Mouse (Mus musculus) gastrocnemius, adult 18-20 months (tissue): ENCODE measurements around the gene Gm20388. TPM values are rescaled to one million over a fixed set of nuclear protein-coding genes. Genes with fewer than 3 reads are reported as not detected.

ENCODE experiments used
- DNase-seq: peaks from one replicate; pipeline ENCODE4 v3.0.0; 2021; ENCODE audit warnings: low spot score
- total RNA-seq, 2 experiments: library from RNA; stranded (reverse); gene quantifications; 2 replicates each; pipeline ENCODE4 v1.2.3; 2021

Gene Gm20388
- total RNA-seq, 2 experiments from 2014 or later, result 10.5 to 12.3 TPM

GRCm38 (mm10) chr8:120226700-120227577 is 316.3 kb downstream of the Gm20388 start:
- DNase-seq, result no peak

DNA sequence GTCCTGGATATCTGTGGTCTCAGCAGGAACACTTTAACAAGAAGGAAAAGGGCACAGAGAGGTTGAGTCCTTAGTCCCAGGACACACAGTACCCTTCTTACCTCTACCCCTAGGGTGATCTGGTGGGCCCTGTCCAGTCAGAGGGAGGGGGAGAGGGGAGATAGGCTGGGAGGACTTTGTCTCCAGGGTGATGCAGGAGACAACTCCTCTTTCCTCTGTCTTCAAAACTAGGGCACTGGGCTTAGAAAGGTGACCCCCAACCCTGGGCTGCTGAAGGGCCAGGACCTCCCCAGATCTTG is 316.9 kb downstream of the Gm20388 start:
- no peak for DNase-seq

- DNase-seq, result peak; percentile 93
Measured at GRCm38 (mm10) chr8:120227891-120228591, 317.4 kb downstream of the Gm20388 start, which contains the start of gene Gse1. Gene Gse1 (plus strand): TSS chr8:120228456.

DNA sequence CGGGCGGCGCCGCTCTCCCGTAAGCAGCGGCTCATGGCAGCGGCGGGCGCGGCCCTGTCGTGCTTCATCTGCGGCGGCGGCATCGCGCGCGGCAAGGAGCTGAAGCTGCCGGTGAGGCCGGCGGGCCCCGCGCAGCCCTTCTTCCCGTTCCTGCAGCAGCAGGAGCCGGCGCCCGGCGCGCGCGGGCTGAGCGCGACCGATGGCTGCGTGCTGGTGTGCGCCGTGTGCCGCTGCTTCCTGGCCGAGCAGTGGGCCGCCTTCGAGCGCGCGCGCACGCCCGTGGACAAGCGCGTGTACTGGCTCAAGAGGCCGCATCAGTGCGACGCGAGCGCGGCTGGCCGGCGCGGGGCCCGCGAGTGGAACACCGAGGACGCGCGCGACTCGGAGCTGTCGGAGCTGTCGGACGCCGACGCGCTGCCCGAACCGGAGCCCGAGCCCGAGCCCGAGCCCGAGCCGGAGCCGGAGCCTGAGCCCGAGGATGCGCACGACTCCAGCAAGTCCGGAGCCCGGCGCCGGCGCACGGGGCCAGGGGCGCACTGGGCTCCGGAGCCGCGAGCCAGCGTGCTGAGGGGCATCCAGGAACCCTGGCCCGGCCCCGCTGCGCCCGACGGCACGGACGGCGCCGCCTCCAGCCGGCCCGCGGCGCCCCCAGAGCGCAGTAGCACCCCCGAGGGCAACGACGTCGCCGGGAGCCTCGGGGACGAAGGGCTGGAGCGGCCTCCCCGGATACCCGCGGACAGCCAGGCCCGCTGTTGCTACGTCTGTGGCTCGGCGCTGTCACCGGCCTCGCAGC is 318.3 kb downstream of the Gm20388 start:
- DNase-seq, result no peak

DNA sequence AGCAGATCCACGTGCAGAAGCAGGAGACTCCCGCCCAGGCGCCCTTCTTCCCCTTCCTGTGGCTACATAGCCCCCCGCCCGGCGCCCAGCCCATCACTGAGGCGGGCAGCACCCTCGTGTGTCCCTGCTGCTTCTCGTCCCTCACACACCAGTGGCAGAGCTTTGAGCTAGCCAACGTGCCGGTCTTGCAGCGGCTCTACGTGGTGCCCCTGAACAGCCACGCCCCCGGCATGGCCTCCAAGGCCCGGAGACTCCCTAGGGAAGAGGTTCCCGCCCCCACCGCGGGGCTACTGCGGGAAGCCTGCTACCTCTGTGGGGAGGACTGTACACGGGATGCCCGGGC is 318.9 kb downstream of the Gm20388 start:
- no peak for DNase-seq

GRCm38 (mm10) chr8:120230081-120230480 is 319.4 kb downstream of the Gm20388 start:
- DNase-seq, result no peak

GRCm38 (mm10) chr8:120230715-120231614 is 320.3 kb downstream of the Gm20388 start:
- DNase-seq, result no peak

DNA sequence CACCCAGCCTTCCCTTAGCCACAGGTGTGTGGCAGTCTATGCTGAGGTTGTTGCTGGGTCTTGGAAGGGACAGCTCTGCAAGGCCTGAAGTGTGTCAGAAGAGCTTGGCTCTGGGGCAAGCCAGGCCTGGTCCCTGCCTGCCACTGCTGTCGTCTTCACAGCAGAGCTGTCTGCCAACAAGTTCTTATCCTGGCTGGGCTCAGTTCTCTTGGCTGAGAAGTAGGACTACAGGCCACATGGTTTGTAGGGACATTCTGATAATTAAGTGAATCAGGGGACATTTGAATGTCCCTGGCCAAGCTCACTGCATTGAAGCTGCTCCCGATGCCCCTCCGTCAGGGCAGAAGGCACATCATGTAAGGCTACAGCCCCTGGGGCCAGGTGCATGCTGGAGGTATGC is 321.2 kb downstream of the Gm20388 start:
- no peak for DNase-seq

GRCm38 (mm10) chr8:120232398-120232797 is 321.8 kb downstream of the Gm20388 start:
- DNase-seq, result no peak

- DNase-seq, result no peak
Measured at GRCm38 (mm10) chr8:120232913-120233312, 322.3 kb downstream of the Gm20388 start.

GRCm38 (mm10) chr8:120234457-120234856 is 323.8 kb downstream of the Gm20388 start:
- DNase-seq, result no peak

DNA sequence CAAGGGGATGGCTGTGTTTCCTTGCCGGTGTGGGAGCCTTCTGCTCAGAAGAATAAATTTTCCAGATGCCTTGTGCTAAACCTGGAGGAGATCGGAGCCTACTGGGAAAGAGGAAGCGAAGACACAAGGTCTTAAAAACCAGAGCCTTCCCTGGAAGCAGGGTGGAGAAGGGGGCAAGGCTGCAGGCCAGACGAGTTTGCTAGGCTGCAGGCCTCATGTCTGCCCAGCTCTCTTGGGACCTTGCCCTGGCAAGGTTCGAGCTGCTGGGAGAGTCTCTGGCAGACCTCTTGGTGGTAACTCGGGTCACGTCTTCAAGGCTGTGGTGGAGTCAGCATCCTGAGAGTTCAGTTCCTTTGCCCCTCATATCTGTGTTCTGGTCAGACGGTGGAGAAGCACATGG is 324.2 kb downstream of the Gm20388 start:
- DNase-seq, result no peak

DNA sequence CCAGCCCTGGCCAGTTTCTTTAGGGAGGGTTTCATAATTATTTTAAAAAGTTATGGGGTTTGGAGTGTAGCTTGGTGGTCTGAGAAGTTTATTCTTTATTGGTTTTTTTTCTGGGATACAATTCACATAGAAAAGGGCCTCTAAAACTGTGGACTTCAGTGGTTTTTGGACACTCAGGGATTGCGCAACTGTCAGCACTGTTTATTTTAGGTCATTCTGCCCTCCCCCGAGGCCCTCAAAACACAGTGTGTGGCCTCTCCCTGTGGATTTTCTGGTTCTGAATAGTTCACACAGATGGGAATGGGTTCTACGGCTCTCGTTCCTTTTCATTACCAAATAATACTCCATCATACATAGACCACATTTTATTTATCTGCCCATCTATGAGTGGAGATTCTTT is 332.6 kb downstream of the Gm20388 start:
- DNase-seq, result no peak

GRCm38 (mm10) chr8:120243916-120244451 is 333.3 kb downstream of the Gm20388 start:
- DNase-seq, result no peak

DNA sequence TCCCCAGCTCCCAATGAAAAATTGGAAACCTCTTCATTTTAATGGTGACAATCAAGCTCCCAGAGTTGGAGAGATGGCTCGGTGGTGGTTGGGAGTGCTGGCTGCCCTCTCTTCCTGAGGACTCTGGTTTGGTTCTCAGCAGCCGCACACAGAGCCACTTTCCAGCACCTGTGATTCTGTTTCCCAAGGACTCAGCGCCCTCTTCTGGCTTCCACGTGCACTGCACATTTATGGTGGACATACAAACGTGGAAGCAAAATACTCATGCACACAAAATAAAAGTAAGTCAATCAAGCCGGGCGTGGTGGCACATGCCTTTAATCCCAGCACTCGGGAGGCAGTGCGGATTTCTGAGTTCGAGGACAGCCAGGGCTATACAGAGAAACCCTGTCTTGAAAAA is 333.9 kb downstream of the Gm20388 start:
- DNase-seq, result no peak

DNA sequence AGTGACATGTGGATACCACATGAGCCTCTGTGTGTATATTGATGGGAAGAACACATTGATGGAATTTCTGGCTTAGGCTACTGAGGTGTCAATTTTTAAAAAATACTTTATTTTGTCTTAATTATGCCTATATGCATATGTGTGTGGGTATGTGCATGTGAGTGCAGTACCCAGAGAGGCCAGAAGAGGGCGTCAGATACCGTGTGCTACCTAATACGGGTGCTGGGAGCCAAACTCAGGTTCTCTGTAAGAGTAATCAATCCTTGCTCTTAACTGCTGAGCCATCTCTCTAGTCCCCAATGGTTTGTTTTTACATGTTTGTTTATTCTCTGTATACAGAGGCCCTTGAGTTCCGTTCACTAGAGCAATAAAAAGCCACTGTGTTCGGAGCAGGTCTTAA is 337.0 kb downstream of the Gm20388 start:
- no peak for DNase-seq

DNA sequence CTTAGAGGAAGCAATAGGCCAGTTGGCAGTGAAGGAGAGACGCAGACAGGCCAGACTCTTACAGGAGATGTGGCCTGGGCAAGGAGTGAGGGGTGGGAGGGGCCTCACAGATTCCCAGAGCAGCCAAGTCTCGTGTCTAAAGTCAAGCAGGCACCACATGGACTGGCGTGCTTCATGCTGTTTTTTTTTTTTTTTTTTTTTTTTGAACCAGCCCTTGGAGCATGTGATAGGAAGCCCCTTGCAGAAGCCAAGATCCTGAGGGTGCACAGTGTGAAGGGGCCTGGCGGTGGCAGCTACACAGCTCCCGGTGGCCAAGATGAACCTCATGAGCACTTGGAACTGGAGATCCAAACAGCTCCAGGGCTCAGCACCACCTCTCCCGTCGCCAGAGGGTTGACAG is 337.4 kb downstream of the Gm20388 start:
- no peak for DNase-seq

- no peak for DNase-seq
Measured at GRCm38 (mm10) chr8:120248451-120248850, 337.8 kb downstream of the Gm20388 start.

GRCm38 (mm10) chr8:120249800-120250336 is 339.2 kb downstream of the Gm20388 start:
- DNase-seq, result peak; percentile 75

- DNase-seq, result no peak
Measured at GRCm38 (mm10) chr8:120250750-120251410, 340.2 kb downstream of the Gm20388 start.
